Mouse (Mus musculus): ENCODE results near the gene E130114P18Rik. TPM values are rescaled to one million over a fixed set of nuclear protein-coding genes. Genes with fewer than 3 reads are reported as not detected.

Gene E130114P18Rik
- polyA plus RNA-seq, 1 experiment, result 19.7 TPM

DNA sequence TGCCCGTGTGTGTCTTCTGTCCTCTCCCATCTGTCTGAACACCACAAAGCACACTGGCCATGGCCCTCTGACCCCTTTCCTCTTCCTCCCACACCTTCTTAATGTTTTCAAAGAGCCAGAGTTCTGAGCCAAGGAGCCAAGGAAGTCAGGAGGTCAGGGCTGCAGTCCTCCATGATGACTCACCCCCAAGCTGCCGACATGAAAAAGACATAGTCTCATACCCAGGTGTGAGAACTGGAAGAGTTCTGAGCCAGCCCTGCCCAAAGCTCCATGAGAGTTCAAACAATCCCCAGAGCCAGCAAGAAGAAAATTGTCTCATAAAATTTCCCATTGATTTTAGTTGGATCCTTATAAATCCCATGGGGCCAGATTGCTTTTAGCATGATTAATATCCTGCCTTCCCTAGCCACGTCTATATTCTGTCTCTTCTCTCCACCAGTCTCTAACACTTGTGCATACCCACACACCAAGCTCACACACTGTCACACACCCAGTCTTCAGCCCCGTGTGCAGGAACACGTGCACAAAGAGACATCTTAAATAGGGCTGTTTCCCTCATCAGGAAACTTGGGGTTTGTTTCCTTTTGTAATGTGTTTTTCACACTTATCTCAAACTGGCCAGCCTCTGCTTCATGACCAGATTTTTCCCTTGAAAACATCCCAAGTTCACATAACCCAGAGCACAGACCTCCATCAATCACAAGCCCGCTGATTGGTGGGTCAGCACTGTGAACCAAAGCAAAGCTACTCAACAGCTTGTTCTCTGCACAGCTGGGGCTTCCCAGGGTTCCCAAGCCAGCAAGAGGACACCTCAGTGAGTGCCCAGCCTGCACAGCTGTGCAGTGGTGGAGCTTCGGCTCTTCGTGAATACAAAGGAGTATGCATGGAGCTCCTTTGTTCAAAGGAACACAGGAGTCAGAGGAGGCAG lies 88.2 kb downstream of the E130114P18Rik start:
- no peak for DNase-seq (ENCODE audit: low read depth)
- TF ChIP-seq CTCF (IDR thresholded peaks at IDR 0.05; ENCODE audit: borderline replicate concordance, extremely low read depth, insufficient read depth, insufficient read length) (no peak), POLR2A (IDR thresholded peaks at IDR 0.05; ENCODE audit: borderline replicate concordance, extremely low read depth, insufficient read depth, insufficient read length, poor library complexity, severe bottlenecking) (no peak)

DNA sequence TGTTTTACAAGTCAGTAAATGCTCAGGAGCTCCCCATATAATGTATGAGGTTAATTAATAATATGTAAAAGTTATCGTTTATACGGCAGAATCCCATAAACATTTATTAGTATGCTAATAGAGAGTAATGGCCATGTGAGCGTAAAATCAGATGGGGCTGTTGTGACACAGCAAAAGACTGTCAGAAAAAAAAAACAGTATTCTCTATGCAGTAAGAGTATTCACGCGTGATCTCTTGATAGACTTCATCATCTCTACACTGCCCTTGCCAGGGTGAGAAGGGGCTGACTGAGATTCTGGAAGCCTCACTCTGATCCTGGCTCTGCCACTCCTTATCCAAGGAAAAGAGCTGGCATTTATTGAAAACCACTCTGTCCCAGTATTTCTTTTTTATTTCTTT lies 91.9 kb downstream of the E130114P18Rik start:
- TF ChIP-seq POLR2A (IDR thresholded peaks at IDR 0.05; ENCODE audit: borderline replicate concordance, extremely low read depth, insufficient read depth, insufficient read length, poor library complexity, severe bottlenecking), result no peak
- TF ChIP-seq CTCF (IDR thresholded peaks at IDR 0.05; ENCODE audit: borderline replicate concordance, extremely low read depth, insufficient read depth, insufficient read length), result no peak

GRCm38 (mm10) chr4:97676579-97676937 lies 101.3 kb downstream of the E130114P18Rik start:
- TF ChIP-seq POLR2A (IDR thresholded peaks at IDR 0.05; ENCODE audit: borderline replicate concordance, extremely low read depth, insufficient read depth, insufficient read length, poor library complexity, severe bottlenecking) (no peak), CTCF (IDR thresholded peaks at IDR 0.05; ENCODE audit: borderline replicate concordance, extremely low read depth, insufficient read depth, insufficient read length) (no peak)
- DNase-seq (ENCODE audit: low read depth), result peak; percentile 65

More for the DNA sequence above, 91.9 kb downstream of the E130114P18Rik start:
- DNase-seq (ENCODE audit: low read depth), result no peak

DNA sequence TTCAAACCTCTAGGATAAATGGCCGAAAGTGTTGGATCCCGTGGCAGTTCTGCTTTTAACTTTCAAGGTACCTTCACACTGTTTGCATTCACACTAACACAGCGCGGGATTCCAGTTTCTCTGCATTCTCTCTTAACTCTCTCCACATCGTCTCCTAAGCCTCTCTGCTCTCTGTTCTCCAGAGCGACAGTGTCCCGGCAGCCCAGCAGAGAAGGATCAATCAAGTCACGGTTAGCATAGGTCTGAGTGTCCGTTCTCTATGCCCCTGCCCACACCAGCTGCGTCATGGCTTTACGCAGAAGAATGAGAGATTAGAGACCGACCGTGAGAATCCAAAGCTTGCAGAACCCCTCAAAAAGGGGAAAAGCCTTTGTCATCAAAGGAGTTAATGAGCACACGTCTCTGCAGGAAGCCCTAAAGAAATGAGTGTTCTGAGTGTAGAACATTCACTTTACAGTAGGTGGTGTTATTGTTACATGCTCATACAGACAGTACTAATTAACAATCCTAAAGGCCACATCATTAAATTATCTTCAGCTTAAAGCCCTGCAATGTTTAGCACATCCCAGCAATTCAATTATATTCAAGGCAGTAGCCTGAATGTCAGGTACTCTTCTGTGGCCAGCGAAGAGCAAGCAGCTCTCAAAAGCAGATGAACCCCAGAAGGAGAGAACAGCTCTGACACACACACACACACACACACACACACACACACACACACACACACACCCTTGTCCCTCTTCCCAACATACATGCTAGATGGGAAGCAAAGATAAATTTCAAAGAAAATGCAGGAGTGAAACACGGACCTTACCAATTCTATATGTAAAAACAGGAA lies 101.9 kb downstream of the E130114P18Rik start:
- DNase-seq (ENCODE audit: low read depth), result peak; percentile 86
- TF ChIP-seq POLR2A (IDR thresholded peaks at IDR 0.05; ENCODE audit: borderline replicate concordance, extremely low read depth, insufficient read depth, insufficient read length, poor library complexity, severe bottlenecking), result no peak
- TF ChIP-seq CTCF (IDR thresholded peaks at IDR 0.05; ENCODE audit: borderline replicate concordance, extremely low read depth, insufficient read depth, insufficient read length), result 0 out of 2 replicates have a peak, but pooled peaks have one; percentile 17

GRCm38 (mm10) chr4:97673854-97674510 lies 103.9 kb downstream of the E130114P18Rik start:
- TF ChIP-seq POLR2A (IDR thresholded peaks at IDR 0.05; ENCODE audit: borderline replicate concordance, extremely low read depth, insufficient read depth, insufficient read length, poor library complexity, severe bottlenecking) (no peak), CTCF (IDR thresholded peaks at IDR 0.05; ENCODE audit: borderline replicate concordance, extremely low read depth, insufficient read depth, insufficient read length) (no peak)
- DNase-seq (ENCODE audit: low read depth), result no peak

GRCm38 (mm10) chr4:97672501-97672900 lies 105.4 kb downstream of the E130114P18Rik start:
- no peak for DNase-seq (ENCODE audit: low read depth)

DNA sequence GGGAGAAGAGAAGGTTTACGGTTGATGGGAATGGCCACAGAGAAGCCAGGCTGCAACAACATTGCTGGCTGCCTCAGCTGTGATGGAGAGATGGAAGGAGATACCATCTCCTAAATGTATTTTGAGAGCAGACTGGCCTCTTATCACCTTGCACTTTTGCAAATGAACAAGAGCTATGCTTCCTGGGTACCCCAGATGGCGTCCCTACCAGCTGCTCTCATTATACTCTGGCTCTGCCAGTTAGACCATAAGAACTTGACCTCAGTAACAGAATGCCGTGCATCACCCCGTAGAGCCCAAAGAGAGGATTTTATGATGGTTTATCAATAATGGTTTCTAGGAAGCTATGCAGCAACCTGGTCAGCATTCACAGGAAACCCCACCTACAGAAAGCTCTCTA lies 106.0 kb downstream of the E130114P18Rik start:
- no peak for DNase-seq (ENCODE audit: low read depth)

More at GRCm38 (mm10) chr4:97672501-97672900, 105.4 kb downstream of the E130114P18Rik start:
- TF ChIP-seq POLR2A (IDR thresholded peaks at IDR 0.05; ENCODE audit: borderline replicate concordance, extremely low read depth, insufficient read depth, insufficient read length, poor library complexity, severe bottlenecking), result no peak
- no peak for TF ChIP-seq CTCF (IDR thresholded peaks at IDR 0.05; ENCODE audit: borderline replicate concordance, extremely low read depth, insufficient read depth, insufficient read length)

GRCm38 (mm10) chr4:97670418-97670817 lies 107.5 kb downstream of the E130114P18Rik start:
- no peak for TF ChIP-seq POLR2A (IDR thresholded peaks at IDR 0.05; ENCODE audit: borderline replicate concordance, extremely low read depth, insufficient read depth, insufficient read length, poor library complexity, severe bottlenecking)
- no peak for TF ChIP-seq CTCF (IDR thresholded peaks at IDR 0.05; ENCODE audit: borderline replicate concordance, extremely low read depth, insufficient read depth, insufficient read length)
- DNase-seq (ENCODE audit: low read depth), result no peak

More for the DNA sequence above, 106.0 kb downstream of the E130114P18Rik start:
- TF ChIP-seq CTCF (IDR thresholded peaks at IDR 0.05; ENCODE audit: borderline replicate concordance, extremely low read depth, insufficient read depth, insufficient read length) (no peak), POLR2A (IDR thresholded peaks at IDR 0.05; ENCODE audit: borderline replicate concordance, extremely low read depth, insufficient read depth, insufficient read length, poor library complexity, severe bottlenecking) (no peak)

DNA sequence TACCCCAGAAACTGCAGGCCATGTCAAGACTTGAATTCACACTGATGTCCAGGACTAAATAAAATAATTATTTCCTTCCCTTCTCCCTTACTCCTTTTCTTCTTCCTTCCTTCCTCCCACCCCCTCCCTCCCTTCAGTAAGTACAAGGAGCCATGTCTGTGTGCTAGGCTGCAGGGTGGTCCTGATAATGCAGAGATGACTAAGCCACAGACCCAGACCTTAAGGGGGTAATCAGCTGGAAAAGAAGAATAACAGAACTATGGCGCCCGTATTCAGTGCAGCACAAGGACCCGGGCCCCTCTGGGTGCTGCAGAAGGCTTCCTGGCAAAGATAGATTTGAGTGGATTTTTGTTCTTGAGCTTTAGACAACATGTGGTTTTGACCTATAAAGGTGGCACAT lies 108.1 kb downstream of the E130114P18Rik start:
- peak; percentile 68 for DNase-seq (ENCODE audit: low read depth)
- TF ChIP-seq CTCF (IDR thresholded peaks at IDR 0.05; ENCODE audit: borderline replicate concordance, extremely low read depth, insufficient read depth, insufficient read length), result no peak
- no peak for TF ChIP-seq POLR2A (IDR thresholded peaks at IDR 0.05; ENCODE audit: borderline replicate concordance, extremely low read depth, insufficient read depth, insufficient read length, poor library complexity, severe bottlenecking)

DNA sequence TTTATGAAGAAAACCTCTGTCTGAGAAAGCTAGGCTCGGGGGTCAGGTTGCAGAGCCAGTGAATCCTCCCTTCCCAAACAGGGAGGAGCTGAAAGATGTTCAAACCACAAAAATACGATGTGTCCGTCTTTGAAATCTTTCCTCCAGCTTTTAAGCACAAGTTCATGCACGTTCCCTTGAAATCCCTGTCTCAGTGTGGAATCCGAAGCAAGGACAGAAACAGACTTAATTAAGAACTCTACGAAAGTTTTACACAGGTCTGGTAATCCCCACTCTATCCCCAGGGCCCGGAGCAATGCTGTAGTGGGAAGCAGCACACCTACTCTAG lies 112.5 kb downstream of the E130114P18Rik start:
- no peak for DNase-seq (ENCODE audit: low read depth)
- no peak for TF ChIP-seq CTCF (IDR thresholded peaks at IDR 0.05; ENCODE audit: borderline replicate concordance, extremely low read depth, insufficient read depth, insufficient read length)
